Mouse (Mus musculus) heart, postnatal 0 days (tissue): Measurements from ENCODE around the gene Gpr27.

Experiments
- CTCF ChIP-seq: IDR thresholded peaks from 2 replicates; pipeline ENCODE4 v1.5.1; 2016; ENCODE audit warnings: antibody characterized with exemption, control low read depth, low read depth
- EP300 ChIP-seq: IDR thresholded peaks from 2 replicates; pipeline ENCODE4 v1.6.1; 2016; ENCODE audit warnings: antibody characterized with exemption, low read depth

- TF ChIP-seq EP300 (no peak), CTCF (no peak)
Observed at GRCm38 (mm10) chr6:99656088-99656487, 36.4 kb upstream of the Gpr27 start.
